Mouse (Mus musculus): ENCODE results near the gene Atp6v0b.

- TF ChIP-seq CTCF (IDR thresholded peaks at IDR 0.05; ENCODE audit: control insufficient read depth, insufficient read depth, insufficient replicate concordance, low read depth, low read length) (no peak), POLR2A (IDR thresholded peaks at IDR 0.05; ENCODE audit: control insufficient read depth, low read depth, low read length) (no peak; the same call in 1 of the 2 replicates)
These were observed 27.7 kb upstream of the Atp6v0b start, which contains the start of gene Ipo13 for GRCm38 (mm10) chr4:117914591-117915442.
